11 mouse cellular contexts compared by ENCODE assay signal in genomic region chr15:93698182-93698822, GRCm38 (mm10).
DNase-seq lines count a peak whose midpoint lies in the region; ATAC-seq lines count a peak whose summit lies in the region.
"Had no signal": no experiment of that assay in that cellular context is flagged by ENCODE, and none has a peak within 500 bp of the region (broad histone marks: within the 10 kb centered on the region; RNA-seq: fewer than 3 reads in every experiment).

No protein-coding gene starts in this region.

- H3K9ac ChIP-seq in hindbrain, embryonic 15.5 days: no peak overlapping the region
- H3K9ac ChIP-seq in hindbrain, embryonic 14.5 days: no peak overlapping the region
- H3K9ac ChIP-seq in embryonic facial prominence, embryonic 11.5 days (replicated peaks; ENCODE audit: low read length): no peak overlapping the region
- no peak overlapping the region for H3K9ac ChIP-seq in heart, embryonic 15.5 days
- H3K9ac ChIP-seq: liver, embryonic 14.5 days; neural tube, embryonic 12.5 days had no signal

- no peaks in the 10 kb centered on the region for H3K27me3 ChIP-seq in hindbrain, embryonic 15.5 days
- H3K27me3 ChIP-seq in hindbrain, embryonic 14.5 days (ENCODE audit: control insufficient read depth, insufficient read depth, low read length): no peaks in the 10 kb centered on the region
- no peaks in the 10 kb centered on the region for H3K27me3 ChIP-seq in embryonic facial prominence, embryonic 11.5 days (ENCODE audit: control insufficient read depth, insufficient read depth, low read length)
- H3K27me3 ChIP-seq in heart, embryonic 15.5 days: no peaks in the 10 kb centered on the region
- H3K27me3 ChIP-seq: neural tube, embryonic 12.5 days had no signal

- no peaks in the 10 kb centered on the region for H3K4me1 ChIP-seq in hindbrain, embryonic 15.5 days (replicated peaks)
- H3K4me1 ChIP-seq in hindbrain, embryonic 14.5 days (replicated peaks; ENCODE audit: control insufficient read depth, insufficient read depth, low read length): 0 out of 2 replicates have a peak, but pooled peaks cover 3% of the 10 kb centered on the region
- H3K4me1 ChIP-seq in embryonic facial prominence, embryonic 11.5 days (ENCODE audit: control insufficient read depth, insufficient read depth, low read length): peaks cover 2% of the 10 kb centered on the region; the same call in 1 of the 2 replicates
- H3K4me1 ChIP-seq in heart, embryonic 15.5 days (replicated peaks): peaks cover 29% of the 10 kb centered on the region
- H3K4me1 ChIP-seq: neural tube, embryonic 12.5 days had no signal

- 34% methylated on average over 10 of the region's 10 CpGs for WGBS in hindbrain, embryonic 15.5 days
- whole genome bisulfite sequencing in hindbrain, embryonic 14.5 days: 34% methylated on average over 10 of the region's 10 CpGs
- WGBS in embryonic facial prominence, embryonic 11.5 days: 27% methylated on average over 10 of the region's 10 CpGs
- 13% methylated on average over 10 of the region's 10 CpGs for WGBS in heart, embryonic 15.5 days

- H3K4me2 ChIP-seq in hindbrain, embryonic 15.5 days: peak overlapping the region; percentile 24; the same call in 1 of the 2 replicates
- no peak overlapping the region for H3K4me2 ChIP-seq in hindbrain, embryonic 14.5 days (replicated peaks)
- H3K4me2 ChIP-seq in embryonic facial prominence, embryonic 11.5 days (ENCODE audit: low read depth, low read length): peak overlapping the region; percentile 10; the same call in 1 of the 2 replicates
- peak overlapping the region; percentile 43 for H3K4me2 ChIP-seq in heart, embryonic 15.5 days
- H3K4me2 ChIP-seq: neural tube, embryonic 12.5 days had no signal

- H3K36me3 ChIP-seq in hindbrain, embryonic 15.5 days: no peaks in the 10 kb centered on the region
- no peaks in the 10 kb centered on the region for H3K36me3 ChIP-seq in hindbrain, embryonic 14.5 days (replicated peaks; ENCODE audit: control insufficient read depth, insufficient read depth)
- H3K36me3 ChIP-seq in embryonic facial prominence, embryonic 11.5 days (replicated peaks; ENCODE audit: control insufficient read depth, insufficient read depth, low read depth, low read length): no peaks in the 10 kb centered on the region
- no peaks in the 10 kb centered on the region for H3K36me3 ChIP-seq in heart, embryonic 15.5 days
- H3K36me3 ChIP-seq: neural tube, embryonic 12.5 days had no signal

- H3K9me3 ChIP-seq in hindbrain, embryonic 15.5 days: no peaks in the 10 kb centered on the region
- no peaks in the 10 kb centered on the region for H3K9me3 ChIP-seq in hindbrain, embryonic 14.5 days (ENCODE audit: control insufficient read depth, low read length)
- H3K9me3 ChIP-seq in embryonic facial prominence, embryonic 11.5 days (replicated peaks; ENCODE audit: control insufficient read depth, low read length): no peaks in the 10 kb centered on the region
- no peaks in the 10 kb centered on the region for H3K9me3 ChIP-seq in heart, embryonic 15.5 days (replicated peaks)
- H3K9me3 ChIP-seq: neural tube, embryonic 12.5 days had no signal

- no peak for ATAC-seq in hindbrain, embryonic 15.5 days (ENCODE audit: low FRiP score, low read depth)
- no peak for ATAC-seq in hindbrain, embryonic 14.5 days (ENCODE audit: low FRiP score)
- no peak for ATAC-seq in embryonic facial prominence, embryonic 11.5 days (replicated peaks; ENCODE audit: insufficient number of reproducible peaks, low FRiP score, low TSS enrichment, low read depth)
- ATAC-seq in heart, embryonic 15.5 days (replicated peaks; ENCODE audit: insufficient number of reproducible peaks, insufficient read depth, low FRiP score, low read depth): peak; percentile 91
- ATAC-seq in erythroblast, adult 5-6 weeks (replicated peaks; ENCODE audit: low FRiP score, poor library complexity, severe bottlenecking): no peak

- H3K4me3 ChIP-seq in hindbrain, embryonic 15.5 days: no peak overlapping the region
- H3K4me3 ChIP-seq in hindbrain, embryonic 14.5 days (replicated peaks; ENCODE audit: low read length): no peak overlapping the region
- no peak overlapping the region for H3K4me3 ChIP-seq in embryonic facial prominence, embryonic 11.5 days (ENCODE audit: low read depth, low read length)
- H3K4me3 ChIP-seq in heart, embryonic 15.5 days: peak overlapping the region; percentile 24
- H3K4me3 ChIP-seq: neural tube, embryonic 12.5 days had no signal

- no peak overlapping the region for H3K27ac ChIP-seq in hindbrain, embryonic 15.5 days (replicated peaks)
- H3K27ac ChIP-seq in hindbrain, embryonic 14.5 days: no peak overlapping the region
- H3K27ac ChIP-seq in embryonic facial prominence, embryonic 11.5 days (replicated peaks; ENCODE audit: low read depth, low read length): no peak overlapping the region
- peak overlapping the region; percentile 92 for H3K27ac ChIP-seq in heart, embryonic 15.5 days
- H3K27ac ChIP-seq: liver, embryonic 14.5 days; neural tube, embryonic 12.5 days had no signal

- no peak for DNase-seq in hindbrain, embryonic 14.5 days (ENCODE audit: low spot score)
- peak; percentile 14 for DNase-seq in Muller cell, postnatal 12 days (ENCODE audit: inconsistent ontology term)
- DNase-seq in embryonic facial prominence, embryonic 11.5 days (ENCODE audit: low spot score): peak; percentile 64
- DNase-seq in thymus, postnatal 4 days: no peak
- DNase-seq in right cerebral cortex, postnatal 36 days (ENCODE audit: low spot score in 2 of 2): no peak
- DNase-seq: adrenal gland, adult 8-10 months had no signal

Comparison
In these comparisons a context has a peak if more than half of its experiments do, and no peak if none do; other contexts are left out.
1. DNase-seq: peak in Muller cell, postnatal 12 days (single experiment) and embryonic facial prominence, embryonic 11.5 days (single experiment); none in hindbrain, embryonic 14.5 days (single experiment), thymus, postnatal 4 days (single experiment) and right cerebral cortex, postnatal 36 days (0 of 2).